Mouse (Mus musculus): ENCODE data around the gene Cers2.

DNA sequence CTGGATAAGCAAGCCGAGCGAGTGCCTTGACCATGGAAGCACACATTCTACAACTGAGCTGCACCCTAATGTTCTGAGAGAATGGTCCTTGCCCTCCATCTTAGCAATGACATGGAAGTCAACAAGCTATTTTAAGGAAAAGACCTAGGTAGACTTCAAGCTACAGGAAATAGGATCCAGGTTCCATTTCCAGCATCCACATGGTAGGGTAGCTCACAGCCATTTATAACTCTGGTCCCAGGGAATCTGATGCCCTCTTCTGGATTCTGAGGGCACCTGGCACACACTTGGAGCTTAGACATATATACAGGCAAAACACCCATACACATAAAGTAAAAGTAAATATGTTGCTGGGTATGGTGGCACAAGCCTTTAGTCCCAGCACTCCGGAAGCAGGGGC is 48.5 kb upstream of the Cers2 start:
- TF ChIP-seq CTCF (IDR thresholded peaks at IDR 0.05; ENCODE audit: low read depth) (no peak), EP300 (IDR thresholded peaks at IDR 0.05; ENCODE audit: low read depth) (no peak)
